Mouse (Mus musculus) limb, embryonic 10.5 days (tissue): ENCODE results near the gene Entpd7. TPM values are rescaled to one million over a fixed set of nuclear protein-coding genes. Genes with fewer than 3 reads are reported as not detected.

Source experiments
- DNase-seq: peaks from one replicate; pipeline ENCODE4 v3.0.0-alpha.2; 2017; ENCODE audit warnings: low spot score
- H3K27ac ChIP-seq: fragments of 300-500 bp; sonication (generic); 2 replicates; pipeline ENCODE4 v1.5.1; 2016; ENCODE audit warnings: mild to moderate bottlenecking
- H3K27me3 ChIP-seq: fragments of 300-500 bp; sonication (generic); 2 replicates; pipeline ENCODE4 v1.6.1; 2016; ENCODE audit warnings: low read depth, mild to moderate bottlenecking; ENCODE audit not compliant: poor library complexity, severe bottlenecking
- H3K36me3 ChIP-seq: fragments of 300-500 bp; sonication (generic); 2 replicates; pipeline ENCODE4 v1.6.1; 2016; ENCODE audit warnings: mild to moderate bottlenecking, moderate library complexity
- H3K4me1 ChIP-seq: fragments of 300-500 bp; sonication (generic); 2 replicates; pipeline ENCODE4 v1.6.1; 2016
- H3K4me3 ChIP-seq: fragments of 300-500 bp; sonication (generic); 2 replicates; pipeline ENCODE4 v1.5.1; 2016; ENCODE audit warnings: mild to moderate bottlenecking, moderate library complexity
- H3K9me3 ChIP-seq: fragments of 300-500 bp; sonication (generic); replicated peaks from 2 replicates; pipeline ENCODE4 v1.6.1; 2016; ENCODE audit warnings: mild to moderate bottlenecking
- WGBS: fragments of 180-500 bp; shearing (Covaris S2); methylation state at CpG from one replicate; pipeline ENCODE4 v1.1.7; 2016; 5-methylcytosine and 5-hydroxymethylcytosine counted together
- polyA plus RNA-seq: library from polyadenylated mRNA; unstranded; fragments of >200 nt; fragmentation: Nextera tagmentation; extraction: Ambion mirVana; gene quantifications from 2 replicates; pipeline ENCODE4 v1.2.1, GENCODE M21; 2016

Entpd7 gene
- polyA plus RNA-seq, 1 experiment from 2014 or later: 12.7 TPM

GRCm38 (mm10) chr19:43770584-43770983, 81.1 kb downstream of the Entpd7 start:
- H3K27me3 ChIP-seq: no peaks in the 10 kb centered on the region
- no peaks in the 10 kb centered on the region for H3K4me1 ChIP-seq
- H3K27ac ChIP-seq: no peak overlapping the region
- no peaks in the 10 kb centered on the region for H3K9me3 ChIP-seq
- no peaks in the 10 kb centered on the region for H3K36me3 ChIP-seq
- 94% methylated on average over 4 of the region's 4 CpGs for WGBS
- no peak for DNase-seq
- H3K4me3 ChIP-seq: no peak overlapping the region

- WGBS: 92% methylated on average over 5 of the region's 5 CpGs
- Histone ChIP-seq H3K4me3 (no peak overlapping the region), H3K9me3 (no peaks in the 10 kb centered on the region), H3K4me1 (no peaks in the 10 kb centered on the region), H3K27ac (no peak overlapping the region), H3K36me3 (no peaks in the 10 kb centered on the region), H3K27me3 (no peaks in the 10 kb centered on the region)
- no peak for DNase-seq
These were observed 82.1 kb downstream of the Entpd7 start for GRCm38 (mm10) chr19:43771499-43771969.

- DNase-seq: no peak
- H3K27ac ChIP-seq: no peak overlapping the region
- no peaks in the 10 kb centered on the region for H3K4me1 ChIP-seq
- H3K27me3 ChIP-seq: no peaks in the 10 kb centered on the region
- no peak overlapping the region for H3K4me3 ChIP-seq
- H3K9me3 ChIP-seq: no peaks in the 10 kb centered on the region
- no peaks in the 10 kb centered on the region for H3K36me3 ChIP-seq
- 82% methylated on average over 6 of the region's 6 CpGs for WGBS
These were observed 82.8 kb downstream of the Entpd7 start for GRCm38 (mm10) chr19:43772311-43772710.

DNA sequence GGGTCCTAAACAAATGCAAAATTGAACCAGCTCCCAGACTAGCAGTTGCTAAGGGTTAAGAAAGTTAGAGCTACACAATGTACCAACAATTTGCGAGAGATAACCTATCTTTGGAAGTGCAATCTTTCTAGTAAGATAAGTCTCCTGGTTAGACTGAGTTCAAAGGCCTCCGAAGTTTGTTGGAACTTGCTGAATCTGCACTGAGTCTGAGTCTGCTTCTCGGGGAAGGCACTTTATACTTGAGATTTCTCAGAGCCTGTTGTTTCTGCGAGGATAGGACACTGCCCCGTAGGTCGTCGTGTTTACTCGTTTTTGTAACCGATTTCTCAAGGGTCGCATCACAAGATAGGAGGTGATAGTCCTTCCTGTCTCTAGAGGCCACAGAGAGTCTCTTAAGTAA, 86.0 kb downstream of the Entpd7 start:
- DNase-seq: no peak
- no peaks in the 10 kb centered on the region for H3K27me3 ChIP-seq
- no peaks in the 10 kb centered on the region for H3K9me3 ChIP-seq
- H3K4me3 ChIP-seq: no peak overlapping the region
- no peak overlapping the region for H3K27ac ChIP-seq
- H3K36me3 ChIP-seq: no peaks in the 10 kb centered on the region
- H3K4me1 ChIP-seq: no peaks in the 10 kb centered on the region
- WGBS: 82% methylated on average over 10 of the region's 10 CpGs

DNA sequence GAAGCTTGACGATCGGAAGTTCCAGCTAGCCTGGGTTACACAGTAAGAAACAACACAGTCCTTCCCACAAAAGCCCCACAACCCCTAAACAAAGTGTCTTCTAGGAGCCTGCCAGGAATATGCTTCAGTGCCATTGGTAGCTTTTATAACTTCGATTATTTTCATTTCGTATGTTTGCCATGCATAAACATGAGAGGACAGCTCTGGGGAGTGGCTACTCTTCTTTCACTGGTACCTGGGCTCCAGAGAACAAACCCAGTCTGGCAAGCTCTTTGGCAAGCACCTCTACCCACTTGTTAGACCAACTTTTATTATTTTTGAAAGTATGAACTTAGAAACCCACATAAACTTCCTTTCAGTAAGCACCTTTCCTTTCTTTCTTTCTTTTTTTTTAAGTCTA, 87.1 kb downstream of the Entpd7 start:
- Histone ChIP-seq H3K4me3 (no peak overlapping the region), H3K36me3 (no peaks in the 10 kb centered on the region), H3K4me1 (no peaks in the 10 kb centered on the region), H3K9me3 (no peaks in the 10 kb centered on the region), H3K27ac (no peak overlapping the region), H3K27me3 (no peaks in the 10 kb centered on the region)
- 87% methylated on average over 4 of the region's 4 CpGs for WGBS
- no peak for DNase-seq

- Histone ChIP-seq H3K27ac (no peak overlapping the region), H3K9me3 (no peaks in the 10 kb centered on the region), H3K27me3 (no peaks in the 10 kb centered on the region), H3K36me3 (no peaks in the 10 kb centered on the region), H3K4me3 (no peak overlapping the region), H3K4me1 (no peaks in the 10 kb centered on the region)
- 82% methylated on average over 2 of the region's 2 CpGs for WGBS
- no peak for DNase-seq
These were observed 87.8 kb downstream of the Entpd7 start for GRCm38 (mm10) chr19:43777308-43777707.

GRCm38 (mm10) chr19:43780391-43780790, 90.9 kb downstream of the Entpd7 start:
- no peak for DNase-seq
- 90% methylated on average over 5 of the region's 5 CpGs for WGBS
- no peaks in the 10 kb centered on the region for H3K4me1 ChIP-seq
- H3K27me3 ChIP-seq: no peaks in the 10 kb centered on the region
- no peak overlapping the region for H3K4me3 ChIP-seq
- no peaks in the 10 kb centered on the region for H3K9me3 ChIP-seq
- no peaks in the 10 kb centered on the region for H3K36me3 ChIP-seq
- H3K27ac ChIP-seq: no peak overlapping the region

- H3K36me3 ChIP-seq: no peaks in the 10 kb centered on the region
- H3K4me3 ChIP-seq: no peak within 1 kb of the TSS
- WGBS: 86% methylated on average over 3 of the region's 3 CpGs
- H3K27ac ChIP-seq: no peak within 1 kb of the TSS
- H3K4me1 ChIP-seq: no peaks in the 10 kb centered on the region
- no peaks in the 10 kb centered on the region for H3K27me3 ChIP-seq
- DNase-seq: no peak
- H3K9me3 ChIP-seq: no peaks in the 10 kb centered on the region
These were observed 92.5 kb downstream of the Entpd7 start, which contains the start of gene Abcc2 for GRCm38 (mm10) chr19:43781980-43782379. TSS of gene Abcc2 (plus strand) at chr19:43782192.

Other genes starting within 250 kb of the Entpd7 start
- gene Cnnm1, start 249.2 kb upstream of the Entpd7 start, polyA plus RNA-seq: 0.13 and 0.20 TPM in 2 replicates
- gene Got1, start 165.1 kb upstream of the Entpd7 start, polyA plus RNA-seq: 53.9 and 64.8 TPM in 2 replicates
- 0.65 TPM in 1 of 2 replicates, not detected in the other for gene Nkx2-3, start 77.3 kb upstream of the Entpd7 start, polyA plus RNA-seq
- gene Slc25a28, start 14.8 kb upstream of the Entpd7 start, polyA plus RNA-seq: 10.8 and 12.7 TPM in 2 replicates
- gene Cutc, start 63.3 kb downstream of the Entpd7 start, polyA plus RNA-seq: 12.3 and 13.1 TPM in 2 replicates
- gene Cox15, start 63.3 kb downstream of the Entpd7 start, polyA plus RNA-seq: 14.6 and 15.4 TPM in 2 replicates
- gene Abcc2, start 92.5 kb downstream of the Entpd7 start, polyA plus RNA-seq: 0.26 TPM in 1 of 2 replicates, not detected in the other